Mouse (Mus musculus): ENCODE results near the gene Fgr. TPM values are rescaled to one million over a fixed set of nuclear protein-coding genes. Genes with fewer than 3 reads are reported as not detected.

Gene Fgr
- 2.7 and 7.3 TPM in 2 replicates for polyA plus RNA-seq (2012; rRNA removed; ENCODE audit: low replicate concordance)

GRCm38 (mm10) chr4:132973814-132974398 lies at the start of gene Fgr:
Fgr (plus strand) TSS chr4:132974095.

DNA sequence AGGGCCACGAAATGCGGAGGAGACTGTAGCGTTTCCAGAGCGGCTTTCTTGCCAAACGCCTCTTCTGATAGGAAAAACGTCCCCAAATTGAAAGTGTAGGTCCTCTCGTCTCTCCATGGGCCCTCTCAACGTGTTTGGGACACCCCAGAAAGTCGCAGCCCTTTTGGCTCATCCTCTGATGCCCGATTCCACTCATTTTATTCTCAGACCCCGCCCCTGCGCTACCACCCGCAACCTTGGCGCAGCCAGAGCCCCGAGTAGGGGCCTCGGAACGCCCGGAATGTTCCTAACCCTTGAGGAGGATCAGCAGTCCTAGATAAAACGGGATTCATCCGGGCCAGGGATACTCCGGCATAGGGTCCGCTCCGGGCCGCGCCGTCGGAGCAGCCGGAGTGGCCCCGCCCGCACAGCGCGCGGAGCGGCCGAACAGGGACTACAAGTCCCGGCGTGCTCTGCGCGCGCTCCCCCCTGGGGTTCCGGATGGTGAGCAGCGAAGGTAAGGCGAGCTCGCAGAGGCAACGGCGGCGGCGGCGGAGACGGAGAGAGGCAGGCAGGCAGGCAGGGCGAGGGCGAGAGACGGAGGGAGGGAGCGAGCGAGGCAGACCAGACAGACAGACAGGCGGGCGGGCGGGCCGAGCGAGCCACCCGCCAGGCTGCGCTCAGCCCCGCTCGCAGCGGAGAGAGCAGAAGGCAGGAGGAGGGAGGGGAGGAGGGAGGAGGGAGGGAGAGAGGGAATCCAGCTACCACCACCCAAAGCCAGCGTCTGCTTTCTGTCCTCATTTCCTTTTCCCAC lies 37.3 kb downstream of the Fgr start, which contains the start of gene Ahdc1:
TSS of gene Ahdc1 (plus strand) at position 233 of the 793 bp plus-strand sequence.

Other genes starting within 250 kb of the Fgr start
- 17.6 and 18.8 TPM in 2 replicates for gene Xkr8, start 241.5 kb upstream of the Fgr start, polyA plus RNA-seq (2012; rRNA removed; ENCODE audit: low replicate concordance)
- gene Smpdl3b, start 216.8 kb upstream of the Fgr start, polyA plus RNA-seq (2012; rRNA removed; ENCODE audit: low replicate concordance), result 5.0 and 6.0 TPM in 2 replicates
- gene Rpa2, start 205.8 kb upstream of the Fgr start, polyA plus RNA-seq (2012; rRNA removed; ENCODE audit: low replicate concordance), result 13.3 and 24.5 TPM in 2 replicates
- gene Themis2, start 177.7 kb upstream of the Fgr start, polyA plus RNA-seq (2012; rRNA removed; ENCODE audit: low replicate concordance), result 14.1 and 17.0 TPM in 2 replicates
- gene Ppp1r8, start 130.9 kb upstream of the Fgr start, polyA plus RNA-seq (2012; rRNA removed; ENCODE audit: low replicate concordance), result 28.5 and 46.9 TPM in 2 replicates
- 25.8 and 40.7 TPM in 2 replicates for gene Stx12, start 89.6 kb upstream of the Fgr start, polyA plus RNA-seq (2012; rRNA removed; ENCODE audit: low replicate concordance)
- gene Fam76a, start 51.5 kb upstream of the Fgr start, polyA plus RNA-seq (2012; rRNA removed; ENCODE audit: low replicate concordance), result 13.7 and 14.8 TPM in 2 replicates
- 11.9 and 35.1 TPM in 2 replicates for gene Ahdc1, start 37.2 kb downstream of the Fgr start, polyA plus RNA-seq (2012; rRNA removed; ENCODE audit: low replicate concordance)
- 79.1 and 81.5 TPM in 2 replicates for gene Wasf2, start 156.4 kb downstream of the Fgr start, polyA plus RNA-seq (2012; rRNA removed; ENCODE audit: low replicate concordance)
- 1.2 and 26.7 TPM in 2 replicates for gene Cd164l2, start 238.0 kb downstream of the Fgr start, polyA plus RNA-seq (2012; rRNA removed; ENCODE audit: low replicate concordance)
- 0.13 TPM in 2 replicates for gene Gpr3, start 238.4 kb downstream of the Fgr start, polyA plus RNA-seq (2012; rRNA removed; ENCODE audit: low replicate concordance)